ENCODE assay signal across 11 mouse cellular contexts in genomic region chr14:62639111-62639510, GRCm38 (mm10). TPM values are rescaled to one million over a fixed set of nuclear protein-coding genes. Genes with fewer than 3 reads are reported as not detected.
A peak's percentile ranks its signal among the peaks of the same experiment; 100 is the strongest.
DNase-seq lines count a peak whose midpoint lies in the region; ATAC-seq and TF ChIP-seq lines count a peak whose summit lies in the region.
"Had no signal": no experiment of that assay in that cellular context is flagged by ENCODE, and none has a peak within 500 bp of the region (broad histone marks: within the 10 kb centered on the region; RNA-seq: fewer than 3 reads in every experiment).

No protein-coding gene starts in this region.

- ATAC-seq in Patski = no peak
- ATAC-seq in inflammation-experienced regulatory T-cells, adult 6 months = no peak

- CTCF ChIA-PET in Patski (lab: Charles Lee) = interaction anchor here (1.4 kb wide), 1 partner anchor 17 kb away, joined by 5 read pairs; no protein-coding TSS in a partner anchor

- no peak overlapping the region for H3K27ac ChIP-seq in layer of hippocampus, adult 2 months

- peak; percentile 43 to 76 for DNase-seq in adrenal gland, adult (ENCODE audit: inconsistent age in 2 of 2, low spot score in 1 of 2)
- DNase-seq in adrenal gland, postnatal 4 days (ENCODE audit: low spot score in 2 of 2) = no peak
- no peak for DNase-seq in layer of hippocampus, adult 2 months (ENCODE audit: low spot score in 2 of 2)
- DNase-seq in layer of hippocampus, adult 9-10 months (ENCODE audit: low spot score) = no peak
- DNase-seq in Patski (ENCODE audit: low read depth, low spot score) = no peak
- peak; percentile 36 for DNase-seq in heart, postnatal 4 days
- no peak for DNase-seq in embryo, embryonic 11 days

- POLR2A ChIA-PET in Patski (lab: Charles Lee) = no interaction called here

- in situ Hi-C loops in Patski (cut with MboI; ENCODE audit: low pct_unique_long_range_greater_than_20kb) = no loop called here

- no peak overlapping the region for H3K4me3 ChIP-seq in layer of hippocampus, adult 2 months

- no peaks in the 10 kb centered on the region for H3K27me3 ChIP-seq in Patski

- TF ChIP-seq CTCF in layer of hippocampus, adult 2 months (conservative IDR thresholded peaks at IDR 0.05) = peak; percentile 62
- peak; percentile 47 for TF ChIP-seq CTCF in Patski (IDR thresholded peaks at IDR 0.05)

RNA-seq across cellular contexts. Expression of gene Serpine3, which starts 24.4 kb away (rescaled TPM):
- total RNA-seq in adrenal gland, postnatal 4 days (2021) = not detected
- not detected for total RNA-seq in layer of hippocampus, adult 2 months (2021)
- not detected for polyA plus RNA-seq in Patski (2021)
- total RNA-seq in heart, postnatal 4 days (2021) = not detected
- not detected for polyA plus RNA-seq in inflammation-experienced regulatory T-cells, adult 6 months (2017; shearing (Covaris generic))
- total RNA-seq: layer of hippocampus, postnatal 14 days; megakaryocyte-erythroid progenitor cell, adult 5-6 weeks had no signal
- polyA plus RNA-seq: C2C12 had no signal

Comparison
In these comparisons a context has a peak if more than half of its experiments do, and no peak if none do; other contexts are left out.
1. DNase-seq: peak in adrenal gland, adult (2 of 2) and heart, postnatal 4 days (single experiment); none in adrenal gland, postnatal 4 days (0 of 2), layer of hippocampus, adult 2 months (0 of 2), layer of hippocampus, adult 9-10 months (single experiment), Patski (single experiment) and embryo, embryonic 11 days (single experiment).